Mouse (Mus musculus): ENCODE results near the gene Galntl6.

Gene Galntl6

DNA sequence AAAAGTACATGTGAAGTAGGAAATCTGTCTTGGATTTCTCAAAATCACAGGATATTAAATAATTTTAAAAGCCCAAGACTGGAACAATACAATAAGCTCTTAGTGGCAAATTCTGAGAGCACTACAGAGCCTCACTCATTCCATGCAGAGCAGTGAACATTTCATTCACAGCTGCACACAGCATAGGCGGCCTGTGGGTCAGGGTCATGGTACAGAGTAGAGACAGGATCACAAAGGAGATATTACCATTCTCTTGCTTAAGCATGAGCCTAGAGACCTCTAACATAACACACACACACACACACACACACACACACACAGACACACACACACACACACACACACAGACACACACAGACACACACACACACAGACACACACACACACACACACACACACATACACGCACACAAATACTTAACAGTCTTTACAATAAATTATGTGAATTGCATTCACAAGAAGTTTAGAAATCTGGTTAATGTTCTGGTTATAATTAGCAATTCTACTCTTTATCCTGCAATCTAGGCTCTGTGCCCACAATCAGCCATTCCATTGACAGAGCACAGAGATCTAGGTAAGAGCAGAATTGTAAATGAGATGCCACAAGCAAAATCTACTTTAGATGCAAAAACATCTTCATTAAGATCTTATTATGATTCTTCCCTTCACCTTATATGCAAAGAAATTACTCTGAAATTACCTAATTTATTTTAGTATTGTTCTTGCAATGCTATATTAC lies 653.7 kb downstream of the Galntl6 start:
- no peak for DNase-seq (ENCODE audit: low spot score)

DNA sequence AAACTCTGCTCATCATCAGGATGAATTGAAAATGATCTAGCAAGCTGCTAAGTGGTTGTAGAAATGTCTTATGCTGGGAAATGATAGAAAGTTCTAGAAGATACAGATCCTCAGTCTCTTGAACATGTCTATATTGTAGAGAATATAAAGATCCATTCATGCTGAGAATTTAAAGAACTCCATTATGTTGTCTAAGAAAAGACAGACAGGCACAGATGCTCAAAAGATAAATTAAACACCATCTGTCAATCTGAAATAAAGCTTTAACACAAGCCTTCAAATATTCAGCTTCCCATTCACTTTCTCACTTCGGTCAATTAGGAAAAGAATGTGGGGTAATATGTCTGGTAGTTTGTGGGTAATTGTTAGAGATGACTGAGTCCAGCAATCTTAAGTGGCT lies 658.8 kb downstream of the Galntl6 start:
- DNase-seq (ENCODE audit: low spot score) = no peak

DNA sequence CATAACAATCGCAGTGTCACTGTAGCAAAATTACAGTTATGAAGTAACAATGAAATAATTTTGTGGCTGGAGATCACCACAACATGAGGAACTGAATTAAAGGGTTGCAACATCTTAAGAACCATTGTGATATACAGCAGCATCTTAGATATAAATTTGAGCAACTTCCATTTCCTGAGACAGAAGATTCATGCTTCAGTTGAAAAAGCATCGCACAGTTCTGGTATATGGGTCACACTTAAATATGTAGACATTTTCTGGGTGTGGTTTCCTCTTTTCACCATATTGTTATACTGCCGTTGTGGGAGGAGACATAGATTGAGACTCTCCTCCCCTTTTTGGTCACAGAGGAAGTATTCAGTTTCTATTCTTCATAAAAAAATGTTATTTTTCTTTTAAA lies 667.6 kb downstream of the Galntl6 start:
- DNase-seq (ENCODE audit: low spot score) = no peak

- no peak for DNase-seq (ENCODE audit: low spot score)
Observed at GRCm38 (mm10) chr8:58234220-58234619, 678.2 kb downstream of the Galntl6 start.

DNA sequence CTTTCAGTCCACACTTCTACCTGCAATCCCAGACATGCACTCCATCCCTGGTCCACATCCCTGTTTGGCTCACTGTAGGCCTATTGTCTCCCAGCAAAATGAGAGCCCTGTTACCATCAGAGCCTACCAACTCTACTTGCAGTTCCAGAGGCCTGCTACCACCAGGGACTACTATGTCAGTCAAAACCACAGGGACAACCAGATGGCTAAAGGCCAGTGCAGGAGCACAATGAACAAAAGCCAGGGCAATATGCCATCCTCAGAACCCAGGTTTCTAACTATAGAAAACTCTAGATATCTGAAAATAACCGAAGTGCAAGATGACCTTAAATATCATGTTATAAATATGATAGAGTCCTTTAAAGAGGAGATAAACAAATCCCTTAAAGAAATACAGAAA lies 683.7 kb downstream of the Galntl6 start:
- DNase-seq (ENCODE audit: low spot score) = no peak

DNA sequence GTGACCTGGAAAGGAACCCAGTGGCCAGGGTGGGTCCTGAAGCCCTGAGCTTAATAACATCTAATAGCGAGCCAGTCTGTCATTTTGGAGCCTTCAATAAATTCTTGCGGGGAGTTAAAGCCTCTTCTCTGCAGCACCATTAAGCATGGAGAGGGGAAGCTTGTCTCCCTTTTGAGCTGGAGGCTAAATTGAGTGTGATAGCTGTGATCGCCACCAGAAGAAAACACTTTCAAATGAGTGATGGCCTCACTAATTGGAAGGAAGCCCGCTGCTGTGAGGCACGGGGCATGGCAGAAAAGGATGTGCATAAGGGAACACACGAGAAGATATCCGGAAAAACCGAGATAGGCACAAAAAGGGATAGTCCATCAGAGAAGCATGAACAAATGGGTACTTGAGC lies 694.6 kb downstream of the Galntl6 start:
- DNase-seq (ENCODE audit: low spot score) = no peak

- DNase-seq (ENCODE audit: low spot score) = no peak
Observed at GRCm38 (mm10) chr8:58189694-58190093, 722.7 kb downstream of the Galntl6 start.

DNA sequence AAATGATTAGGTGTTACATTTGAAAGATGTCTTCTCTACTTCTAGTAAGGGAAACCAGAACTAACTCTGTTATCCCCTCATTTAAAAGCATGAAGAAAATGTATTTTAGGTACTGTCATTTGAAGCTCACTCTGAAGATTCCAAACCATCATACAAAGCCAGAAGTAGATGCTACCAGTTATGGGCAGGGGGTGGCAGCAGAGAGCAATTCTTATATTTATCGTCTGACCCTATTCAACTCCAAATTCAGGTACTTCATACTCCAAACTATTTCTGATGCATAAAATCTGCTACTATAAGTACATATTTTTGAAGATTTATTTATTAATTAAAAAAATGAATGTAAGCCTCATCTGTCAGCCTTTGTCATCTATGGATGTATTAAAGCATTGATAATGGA lies 765.5 kb downstream of the Galntl6 start:
- peak; percentile 53 for DNase-seq (ENCODE audit: low spot score)

DNA sequence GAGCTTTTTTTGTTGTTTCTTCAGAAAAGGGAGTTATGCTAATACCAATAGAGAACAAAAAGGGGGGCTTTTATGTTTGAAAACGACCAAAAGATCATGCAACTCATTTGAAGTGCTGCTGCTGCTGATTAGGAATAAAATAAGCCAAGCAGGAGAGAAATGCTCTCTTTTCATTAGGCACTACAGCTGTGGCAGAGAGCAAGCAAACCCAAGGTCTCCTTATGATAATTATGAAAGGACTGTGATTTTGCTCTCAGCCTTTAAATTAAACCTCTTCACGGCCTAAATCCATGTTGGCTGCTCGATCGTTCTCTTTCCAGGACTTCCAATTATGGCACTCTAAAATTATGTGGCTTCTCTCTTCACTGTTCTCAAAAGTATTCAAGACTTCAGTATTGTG lies 825.7 kb downstream of the Galntl6 start:
- DNase-seq (ENCODE audit: low spot score) = no peak

DNA sequence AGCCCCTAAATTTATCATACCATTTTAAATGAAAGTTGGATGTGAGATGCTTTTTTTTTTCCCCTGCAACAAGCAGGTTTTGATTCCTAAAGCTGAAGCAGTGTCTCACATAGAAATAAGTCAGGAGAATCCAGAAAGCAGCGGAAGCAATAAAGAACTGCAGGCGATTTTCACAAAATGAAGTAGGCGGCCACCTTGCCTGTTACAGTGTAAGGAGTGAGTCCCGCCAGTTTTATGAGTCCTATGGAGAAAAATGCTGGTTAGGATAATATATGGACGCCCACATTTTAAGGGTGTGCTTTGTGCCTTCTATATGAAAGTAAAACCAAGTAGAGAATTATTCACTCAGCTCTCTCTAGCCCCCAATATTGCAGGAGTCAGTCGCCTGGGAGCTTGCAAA lies 827.5 kb downstream of the Galntl6 start:
- DNase-seq (ENCODE audit: low spot score) = no peak

DNA sequence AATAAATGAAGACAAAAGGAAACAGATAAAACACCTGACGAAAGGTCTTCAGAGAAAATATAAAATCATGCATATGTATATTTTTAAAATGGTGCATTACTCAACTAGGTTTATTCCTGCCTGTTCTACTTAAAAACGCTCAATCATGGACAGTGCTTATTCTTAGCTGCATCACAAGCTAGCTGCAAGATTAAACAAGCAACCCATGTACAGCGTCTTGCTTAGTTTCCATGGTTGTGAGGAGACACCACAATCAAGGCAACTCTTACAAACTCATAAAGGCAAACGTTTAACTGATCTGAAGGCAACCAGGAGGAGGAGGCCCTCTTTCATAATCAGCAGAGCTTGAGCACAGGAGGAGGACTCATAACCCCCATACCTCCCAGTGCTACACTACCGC lies 830.7 kb downstream of the Galntl6 start:
- DNase-seq (ENCODE audit: low spot score) = no peak

DNA sequence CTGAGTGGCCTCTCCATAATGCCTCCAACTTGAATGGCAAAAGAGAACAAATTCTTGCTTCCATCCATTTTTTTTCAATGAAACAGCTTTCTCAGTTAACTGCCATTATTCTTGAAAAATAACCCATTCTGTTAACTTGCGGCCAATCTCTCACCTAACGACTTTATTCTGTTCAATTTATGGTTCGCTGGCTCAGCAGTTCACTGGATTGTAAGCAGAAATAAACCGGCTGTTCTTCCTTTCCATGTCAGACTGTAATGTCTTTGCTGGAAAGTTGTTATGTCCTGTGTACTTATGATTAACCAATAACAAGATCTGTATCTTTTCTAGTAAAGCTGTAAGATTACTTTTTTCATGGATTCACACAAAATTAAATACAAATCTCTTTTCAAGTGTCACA lies 837.8 kb downstream of the Galntl6 start:
- DNase-seq (ENCODE audit: low spot score) = no peak

GRCm38 (mm10) chr8:58073733-58074132 lies 838.7 kb downstream of the Galntl6 start:
- no peak for DNase-seq (ENCODE audit: low spot score)

DNA sequence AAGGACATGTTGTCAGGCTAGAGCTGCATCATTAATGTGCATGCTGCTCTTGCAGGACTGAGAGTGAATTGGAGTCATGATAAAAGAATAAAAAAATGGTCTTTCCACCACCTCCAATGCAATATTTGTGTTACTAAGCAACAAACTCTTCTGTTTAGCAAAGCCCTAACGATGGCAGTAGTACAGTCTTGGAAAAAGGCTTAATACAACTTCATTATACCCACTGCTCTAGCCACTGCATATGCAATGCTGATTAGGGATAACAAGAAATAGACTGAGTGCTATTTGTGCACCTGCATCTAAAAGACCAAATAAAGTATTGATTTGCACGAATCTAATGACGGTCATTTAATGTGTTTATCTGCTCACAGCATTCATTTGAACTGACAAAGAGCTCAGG lies 880.2 kb downstream of the Galntl6 start:
- no peak for DNase-seq (ENCODE audit: low spot score)

DNA sequence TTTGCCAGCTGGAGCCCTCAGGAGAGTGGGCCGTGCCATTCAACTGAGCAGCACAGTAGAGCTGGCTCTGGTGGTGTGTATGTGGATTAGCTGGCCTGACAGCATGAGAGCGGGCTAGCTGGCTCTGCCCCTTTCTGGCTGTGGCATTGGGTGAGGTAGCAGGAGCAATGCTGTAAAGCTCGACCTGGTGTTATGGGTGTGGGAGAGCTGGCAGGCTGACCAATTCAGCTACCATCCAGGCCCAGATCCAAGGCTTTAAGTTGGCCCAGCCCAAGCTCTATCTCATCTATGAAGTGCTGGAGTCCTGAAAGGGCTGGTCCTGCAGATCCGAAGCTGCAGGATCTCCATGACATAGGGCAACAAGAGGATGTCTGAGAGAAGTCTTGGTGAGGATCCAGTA lies 886.9 kb downstream of the Galntl6 start:
- DNase-seq (ENCODE audit: low spot score) = no peak

DNA sequence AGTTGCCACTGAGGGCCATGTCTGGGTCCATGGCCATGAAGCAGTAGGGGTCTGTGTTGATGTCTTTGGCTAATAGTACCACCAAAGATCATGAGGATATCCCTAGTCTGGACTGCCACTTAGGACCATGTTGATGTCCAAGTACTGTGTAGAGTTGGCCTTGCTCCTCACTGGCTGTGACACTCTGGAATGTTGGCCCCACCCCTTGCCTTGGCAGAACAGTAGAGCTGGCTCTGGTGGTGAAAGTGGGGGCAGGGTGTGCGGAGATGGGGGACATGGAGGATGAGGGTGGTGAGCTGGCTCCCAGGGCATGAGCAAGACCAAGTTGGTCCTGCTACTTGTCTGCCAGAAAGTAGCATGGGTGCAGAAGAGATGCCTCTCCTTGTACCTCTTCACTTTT lies 887.3 kb downstream of the Galntl6 start:
- no peak for DNase-seq (ENCODE audit: low spot score)

GRCm38 (mm10) chr8:58023426-58024176 lies 888.8 kb downstream of the Galntl6 start:
- no peak for DNase-seq (ENCODE audit: low spot score)

GRCm38 (mm10) chr8:57989428-57990171 lies 922.8 kb downstream of the Galntl6 start:
- no peak for DNase-seq (ENCODE audit: low spot score)

DNA sequence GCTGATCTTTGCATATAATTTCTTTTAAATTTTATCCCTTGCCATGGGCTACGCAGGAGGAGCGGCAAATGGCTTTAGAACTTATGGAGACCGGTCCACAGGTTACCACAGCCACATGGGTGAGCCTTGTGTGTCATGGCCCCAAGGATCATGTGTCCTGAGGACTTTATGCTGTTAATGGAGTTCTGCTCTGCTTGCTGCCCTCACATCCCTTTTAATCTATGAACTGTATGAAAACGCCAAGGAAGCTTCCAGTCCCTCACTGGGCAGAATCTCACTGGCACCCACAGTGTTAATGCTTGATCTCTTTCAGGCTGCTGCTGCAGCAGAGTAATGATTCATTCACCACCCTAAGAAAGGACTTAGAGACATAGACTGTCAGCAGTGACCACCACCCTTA lies 935.1 kb downstream of the Galntl6 start:
- no peak for DNase-seq (ENCODE audit: low spot score)

- no peak for DNase-seq (ENCODE audit: low spot score)
Observed at GRCm38 (mm10) chr8:57974093-57974492, 938.3 kb downstream of the Galntl6 start.

- DNase-seq (ENCODE audit: low spot score) = no peak
Observed at GRCm38 (mm10) chr8:57972832-57973231, 939.6 kb downstream of the Galntl6 start.

DNA sequence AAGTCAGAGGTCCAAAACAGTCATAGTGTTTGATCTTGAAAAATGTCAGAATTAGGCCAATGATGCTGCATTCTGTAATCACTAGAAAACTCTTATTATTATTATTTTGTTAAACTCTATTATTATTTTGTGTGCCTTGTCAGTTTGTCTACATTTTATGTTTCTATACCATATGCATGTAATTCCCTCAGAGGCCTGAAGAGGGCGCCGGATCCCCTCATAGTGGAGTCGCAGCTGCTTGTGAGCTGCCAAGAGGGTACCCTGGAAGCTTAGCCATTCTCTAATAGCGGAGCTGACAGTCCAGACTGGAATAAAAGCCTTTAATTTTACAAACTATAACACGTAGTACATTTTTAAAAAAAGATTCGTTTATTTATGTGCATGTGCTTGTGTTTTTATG lies 945.8 kb downstream of the Galntl6 start:
- DNase-seq (ENCODE audit: low spot score) = no peak

GRCm38 (mm10) chr8:57965508-57965907 lies 946.9 kb downstream of the Galntl6 start:
- no peak for DNase-seq (ENCODE audit: low spot score)

Data from layer of hippocampus, adult 11-12 months (tissue).